In the genomic region with DNA sequence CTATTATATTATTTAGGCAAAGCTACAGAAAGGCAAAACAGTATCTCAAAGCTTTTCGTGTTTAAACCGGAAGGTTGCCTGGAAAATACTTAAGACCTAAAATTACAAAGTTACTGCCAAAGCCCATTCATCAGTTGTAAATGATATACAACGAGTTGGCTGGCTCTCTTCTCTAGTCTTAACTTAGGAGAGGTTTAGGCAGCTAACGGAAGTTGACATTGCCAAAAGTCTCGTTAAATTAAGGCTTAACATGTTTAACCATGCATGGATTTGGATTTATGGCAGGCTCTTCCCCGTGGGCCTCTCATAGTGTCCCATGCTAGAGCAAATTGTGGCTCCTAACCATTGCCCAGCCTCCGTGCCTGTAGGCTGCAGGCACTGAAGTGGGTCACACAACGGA, we compare ENCODE assay signal across 8 mouse cellular contexts. TPM values are rescaled to one million over a fixed set of nuclear protein-coding genes. Genes with fewer than 3 reads are reported as not detected.
DNase-seq lines count a peak whose midpoint lies in the region; ATAC-seq and TF ChIP-seq lines count a peak whose summit lies in the region.

No protein-coding gene starts in this region.

- H3K36me3 ChIP-seq in heart, embryonic 16.5 days (ENCODE audit: control insufficient read depth, insufficient read depth) = peaks cover 28% of the 10 kb centered on the region
- peaks cover 36% of the 10 kb centered on the region for H3K36me3 ChIP-seq in intestine, postnatal 0 days (ENCODE audit: control insufficient read depth, insufficient read depth)

- H3K4me3 ChIP-seq in heart, embryonic 16.5 days (ENCODE audit: low read length) = peak overlapping the region; percentile 95
- H3K4me3 ChIP-seq in brown adipose tissue, adult 24 weeks (ENCODE audit: insufficient read depth, low read depth, low read length) = peak overlapping the region; percentile 25
- peak overlapping the region; percentile 89 for H3K4me3 ChIP-seq in intestine, postnatal 0 days (ENCODE audit: low read depth, low read length)

- DNase-seq in heart, adult 8-10 months (ENCODE audit: low spot score) = no peak
- DNase-seq in naive thymus-derived CD4-positive, alpha-beta T cell, adult 2 months (ENCODE audit: low read depth) = peak; percentile 40
- DNase-seq in urinary bladder, postnatal 10 days (ENCODE audit: low spot score) = no peak
- no peak for DNase-seq in cerebellum, postnatal 4 days (ENCODE audit: low spot score in 2 of 2)
- no peak for DNase-seq in layer of hippocampus, adult 18-20 months (ENCODE audit: low spot score in 2 of 2)

- ATAC-seq in heart, embryonic 16.5 days (replicated peaks; ENCODE audit: extremely low read depth, insufficient read depth, low FRiP score) = no peak
- no peak for ATAC-seq in intestine, postnatal 0 days

- peaks cover 5% of the 10 kb centered on the region; the same call in 1 of the 2 replicates for H3K4me1 ChIP-seq in heart, embryonic 16.5 days (ENCODE audit: control insufficient read depth, insufficient read depth, low read length)
- peaks cover 2% of the 10 kb centered on the region for H3K4me1 ChIP-seq in brown adipose tissue, adult 24 weeks (ENCODE audit: control insufficient read depth, insufficient read depth, insufficient read length, low read length)
- H3K4me1 ChIP-seq in intestine, postnatal 0 days (replicated peaks; ENCODE audit: control insufficient read depth, insufficient read depth, low read length) = peaks cover 9% of the 10 kb centered on the region; the same call in 1 of the 2 replicates

- no peaks in the 10 kb centered on the region for H3K9me3 ChIP-seq in heart, embryonic 16.5 days (replicated peaks; ENCODE audit: control insufficient read depth, low read length)
- no peaks in the 10 kb centered on the region for H3K9me3 ChIP-seq in intestine, postnatal 0 days (ENCODE audit: control insufficient read depth)

- H3K27ac ChIP-seq in heart, embryonic 16.5 days (ENCODE audit: low read length) = no peak overlapping the region
- no peak overlapping the region for H3K27ac ChIP-seq in brown adipose tissue, adult 24 weeks (replicated peaks; ENCODE audit: low read depth, low read length)
- no peak overlapping the region for H3K27ac ChIP-seq in intestine, postnatal 0 days (ENCODE audit: low read depth, low read length)

- peak overlapping the region; percentile 76 for H3K4me2 ChIP-seq in heart, embryonic 16.5 days (ENCODE audit: low read depth, low read length)
- H3K4me2 ChIP-seq in intestine, postnatal 0 days (replicated peaks; ENCODE audit: low read depth) = peak overlapping the region; percentile 74

- peak overlapping the region; percentile 93 for H3K9ac ChIP-seq in heart, embryonic 16.5 days (ENCODE audit: low read length)
- peak overlapping the region; percentile 78 for H3K9ac ChIP-seq in intestine, postnatal 0 days (ENCODE audit: low read depth, low read length)

- H3K27me3 ChIP-seq in heart, embryonic 16.5 days (ENCODE audit: control insufficient read depth, insufficient read depth, low read length) = no peaks in the 10 kb centered on the region
- no peaks in the 10 kb centered on the region for H3K27me3 ChIP-seq in intestine, postnatal 0 days (replicated peaks; ENCODE audit: control insufficient read depth, insufficient read depth, low read length)

- no peak for TF ChIP-seq CTCF in intestine, postnatal 0 days (IDR thresholded peaks at IDR 0.05; ENCODE audit: low read depth)

- 6% methylated on average over 8 of the region's 8 CpGs for WGBS in heart, embryonic 16.5 days
- WGBS in intestine, postnatal 0 days = 2% methylated on average over 8 of the region's 8 CpGs

RNA-seq across cellular contexts. Expression of a gene that starts 1.3 kb away (rescaled TPM):
- polyA plus RNA-seq in heart, embryonic 16.5 days (2015; fragmentation: Nextera tagmentation; extraction: Ambion mirVana) = 113 TPM in 2 replicates
- 10 to 100 TPM; 65.7 to 84.1 (median 79.2) TPM for total RNA-seq in heart, adult 8-10 months (2022)
- polyA plus RNA-seq in brown adipose tissue, adult 24 weeks (2012; ENCODE audit: insufficient read depth, insufficient read length, missing spikeins) = 57.3 and 69.4 TPM in 2 replicates
- polyA plus RNA-seq in intestine, postnatal 0 days (2015; fragmentation: Nextera tagmentation; extraction: Ambion mirVana) = 86.7 and 87.8 TPM in 2 replicates
- 10 to 100 TPM; 69.0 to 75.1 TPM for total RNA-seq in layer of hippocampus, adult 18-20 months (2021)

Comparison
In these comparisons a context has a peak if more than half of its experiments do, and no peak if none do; other contexts are left out.
1. H3K4me3 ChIP-seq: peak in every context shown above with its lines; median percentile 95 in heart, embryonic 16.5 days; 89 in intestine, postnatal 0 days; 25 in brown adipose tissue, adult 24 weeks.